Mouse (Mus musculus) bone marrow macrophage, adult 2 months (primary cell): ENCODE measurements around the gene Mapk8ip3. TPM values are rescaled to one million over a fixed set of nuclear protein-coding genes. Genes with fewer than 3 reads are reported as not detected.
"Not testable (repeated sequence)": the region's sequence is repeated elsewhere in the genome, so short reads cannot be mapped to it uniquely, and the experiment has no call there.

Source experiments
- H3K27ac ChIP-seq: 2 replicates; pipeline ENCODE4 v1.5.1; 2012; ENCODE audit warnings: low read depth, low read length; ENCODE audit not compliant: insufficient read depth
- H3K4me1 ChIP-seq: 2 replicates; pipeline ENCODE4 v1.6.1; 2012; ENCODE audit warnings: low read length; ENCODE audit not compliant: control insufficient read depth, insufficient read depth
- H3K4me3 ChIP-seq: 2 replicates; pipeline ENCODE4 v1.5.1; 2012; ENCODE audit warnings: mild to moderate bottlenecking, low read length, moderate library complexity; ENCODE audit not compliant: insufficient read depth
- CTCF ChIP-seq: IDR thresholded peaks from 2 replicates; pipeline ENCODE4 v1.5.1; 2012; ENCODE audit warnings: low read depth, mild to moderate bottlenecking, low read length, moderate library complexity
- POLR2A ChIP-seq: IDR thresholded peaks from 2 replicates; pipeline ENCODE4 v1.6.1; 2012; ENCODE audit warnings: mild to moderate bottlenecking, low read depth, low read length, borderline replicate concordance
- polyA plus RNA-seq: library from polyadenylated mRNA; stranded (reverse); fragments of >200 nt; gene quantifications from 2 replicates; pipeline ENCODE4 v1.2.4, GENCODE M21; 2012; ENCODE audit not compliant: missing spikeins, insufficient read depth, insufficient read length

Gene Mapk8ip3
- 56.7 and 64.0 TPM in 2 replicates for polyA plus RNA-seq

DNA sequence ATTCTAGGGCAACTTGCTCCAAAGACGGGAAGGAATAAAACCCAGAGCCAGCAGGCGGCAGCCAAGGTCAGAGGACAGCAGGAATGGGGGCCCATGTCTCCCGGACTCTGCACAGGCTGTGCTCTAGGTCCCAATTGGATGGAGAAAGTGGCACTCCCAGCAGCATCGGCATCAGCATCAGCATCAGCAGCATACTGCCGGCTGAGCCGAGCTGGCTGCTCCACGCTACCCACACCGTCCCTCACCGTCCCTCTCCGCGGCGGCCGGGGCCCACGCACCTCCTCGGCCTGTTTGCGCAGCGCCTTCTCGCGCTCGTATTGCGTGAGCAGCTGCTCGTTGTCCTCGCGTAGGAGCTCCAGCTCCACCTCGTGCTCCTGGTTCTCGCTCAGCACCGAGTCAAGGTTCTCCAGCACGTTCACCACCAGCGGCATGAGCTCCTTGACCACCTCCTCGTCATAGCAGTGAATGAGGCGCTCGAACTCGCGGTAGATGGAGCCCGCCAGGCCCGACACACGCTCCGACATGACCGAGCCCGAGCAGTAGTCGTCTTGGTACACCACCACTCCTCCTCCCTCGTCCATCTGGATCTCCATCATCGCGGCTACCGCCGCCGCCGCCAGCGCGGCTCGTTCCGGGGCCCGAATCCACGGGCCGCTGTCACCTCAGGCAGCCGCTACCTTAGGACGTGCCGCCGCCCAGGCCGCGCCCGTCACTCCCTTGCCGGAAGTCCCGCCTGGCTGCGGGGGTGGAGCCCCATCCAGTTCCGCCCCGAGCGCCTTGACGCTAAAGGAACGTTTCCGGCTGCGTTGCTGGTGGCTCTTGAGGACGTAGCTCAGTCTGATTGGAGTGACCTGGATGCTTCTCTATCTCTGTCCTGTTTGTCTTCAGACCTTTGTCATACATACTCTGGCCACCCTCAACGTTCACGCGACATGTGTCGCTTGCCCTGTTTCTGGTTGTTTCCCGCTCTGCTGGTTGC is at the start of gene Mapk8ip3:
Gene Mapk8ip3 (minus strand): TSS at position 719 of the 979 bp plus-strand sequence.
- no peak for TF ChIP-seq POLR2A
- TF ChIP-seq CTCF, result no peak
- Histone ChIP-seq H3K4me3 (peak within 1 kb of the TSS; percentile 96), H3K27ac (peak within 1 kb of the TSS; percentile 79), H3K4me1 (peaks cover 16% of the 10 kb centered on the region)

- H3K4me3 ChIP-seq, result peak overlapping the region; percentile 62
- H3K27ac ChIP-seq, result peak overlapping the region; percentile 11; the same call in 1 of the 2 replicates
- H3K4me1 ChIP-seq, result peaks cover 8% of the 10 kb centered on the region
- TF ChIP-seq CTCF, result no peak
- no peak for TF ChIP-seq POLR2A
These were observed 24.3 kb upstream of the Mapk8ip3 start for GRCm38 (mm10) chr17:24960852-24961715.

GRCm38 (mm10) chr17:24960135-24960851 is 23.5 kb upstream of the Mapk8ip3 start, which contains the start of gene Jpt2:
Jpt2 (minus strand) TSS chr17:24960689.
- H3K27ac ChIP-seq, result peak within 1 kb of the TSS; percentile 48
- H3K4me1 ChIP-seq, result peaks cover 8% of the 10 kb centered on the region
- TF ChIP-seq CTCF, result no peak
- TF ChIP-seq POLR2A, result no peak
- H3K4me3 ChIP-seq, result peak within 1 kb of the TSS; percentile 83

DNA sequence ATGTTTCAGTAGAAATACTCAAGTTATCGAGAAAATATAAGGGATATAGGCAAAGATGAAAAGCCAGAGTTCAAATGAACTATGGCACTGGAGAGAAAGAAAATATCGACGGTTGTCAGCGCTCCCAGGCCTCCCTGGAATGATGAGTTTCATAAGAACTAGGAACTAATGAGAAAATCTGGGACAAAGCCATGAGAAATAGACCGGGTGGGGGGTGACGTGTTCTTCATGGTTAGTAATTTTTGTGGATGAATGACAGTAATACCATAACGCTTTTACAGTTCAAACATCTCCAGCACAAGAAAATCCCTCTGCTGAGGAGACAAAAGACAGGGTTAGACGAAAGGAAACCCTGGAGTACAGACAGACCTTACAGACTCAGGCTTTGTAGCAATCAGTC is 22.6 kb upstream of the Mapk8ip3 start:
- Histone ChIP-seq H3K27ac (no peak overlapping the region; the same call in 1 of the 2 replicates), H3K4me1 (peaks cover 8% of the 10 kb centered on the region), H3K4me3 (peak overlapping the region; percentile 83)
- TF ChIP-seq POLR2A (no peak), CTCF (no peak)

- Histone ChIP-seq H3K4me1 (no peaks in the 10 kb centered on the region; the same call in none of the 2 replicates), H3K4me3 (no peak overlapping the region), H3K27ac (no peak overlapping the region)
- TF ChIP-seq POLR2A, result no peak
- TF ChIP-seq CTCF, result no peak
These were observed 16.5 kb upstream of the Mapk8ip3 start for GRCm38 (mm10) chr17:24953291-24953690.

- TF ChIP-seq POLR2A (no peak), CTCF (no peak)
- no peak overlapping the region for H3K4me3 ChIP-seq
- H3K27ac ChIP-seq, result no peak overlapping the region
- no peaks in the 10 kb centered on the region for H3K4me1 ChIP-seq
These were observed 13.9 kb upstream of the Mapk8ip3 start for GRCm38 (mm10) chr17:24950671-24951070.

DNA sequence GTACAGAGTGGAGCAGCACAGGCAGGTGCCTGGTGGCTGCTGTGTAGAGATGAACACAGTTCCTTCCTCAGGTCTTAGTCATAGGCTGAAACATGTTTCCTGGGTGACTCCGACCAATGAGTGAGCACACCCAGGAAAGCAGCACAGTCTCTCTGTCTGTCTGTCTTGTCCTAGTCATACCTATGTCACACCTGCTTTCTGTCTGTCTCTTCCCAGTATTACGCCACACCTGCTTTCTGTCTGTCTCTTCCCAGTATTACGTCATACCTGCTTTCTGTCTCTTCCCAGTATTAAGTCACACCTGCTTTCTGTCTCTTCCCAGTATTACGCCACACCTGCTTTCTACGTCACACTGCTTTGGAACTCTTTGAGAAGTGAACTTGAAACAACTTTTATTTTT is 11.4 kb upstream of the Mapk8ip3 start:
- no peak overlapping the region for H3K4me3 ChIP-seq
- no peaks in the 10 kb centered on the region for H3K4me1 ChIP-seq
- no peak overlapping the region for H3K27ac ChIP-seq
- TF ChIP-seq POLR2A (no peak), CTCF (no peak)

- H3K4me1 ChIP-seq, H3K4me3 ChIP-seq, H3K27ac ChIP-seq: not testable (repeated sequence)
These were observed 6.8 kb upstream of the Mapk8ip3 start for GRCm38 (mm10) chr17:24943589-24943988.

GRCm38 (mm10) chr17:24943036-24943435 is 6.3 kb upstream of the Mapk8ip3 start:
- H3K27ac ChIP-seq, result no peak overlapping the region
- H3K4me3 ChIP-seq, result no peak overlapping the region
- no peaks in the 10 kb centered on the region for H3K4me1 ChIP-seq
- no peak for TF ChIP-seq CTCF
- no peak for TF ChIP-seq POLR2A
